Mouse (Mus musculus) liver, postnatal 0 days (tissue): ENCODE measurements around the gene Gm20388.

ENCODE experiments used
- CTCF ChIP-seq: sonication (generic); IDR thresholded peaks from 2 replicates; pipeline ENCODE4 v1.5.1; 2016; ENCODE audit warnings: antibody characterized with exemption, low read depth
- EP300 ChIP-seq: IDR thresholded peaks from 2 replicates; pipeline ENCODE4 v1.6.1; 2016; ENCODE audit warnings: antibody characterized with exemption, low read depth, mild to moderate bottlenecking

DNA sequence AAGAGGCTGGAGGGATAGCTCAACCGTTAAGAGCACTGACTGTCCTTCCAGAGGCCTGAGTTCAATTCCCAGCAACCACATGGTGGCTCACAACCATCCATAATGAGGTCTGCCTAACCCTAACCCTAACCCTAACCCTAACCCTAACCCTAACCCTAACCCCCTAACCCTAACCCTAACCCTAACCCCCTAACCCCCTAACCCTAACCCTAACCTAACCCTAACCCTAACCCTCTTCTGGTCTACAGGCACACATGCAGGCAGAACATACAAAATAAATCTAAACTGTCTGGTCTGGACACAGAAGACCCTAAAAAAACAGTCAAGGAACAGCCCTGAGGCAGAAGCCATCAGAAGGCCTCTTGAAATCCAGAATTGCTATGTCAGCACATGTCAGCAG is 4050.7 kb downstream of the Gm20388 start:
- no peak for TF ChIP-seq CTCF
- TF ChIP-seq EP300, result no peak
